Mouse (Mus musculus): ENCODE measurements at regions not wholly inside any gene's neighbourhood (a gene's known extent, or its start where the extent isn't known, plus 50 kb on each side); places are given as distances from the start of the nearest gene placed in this dataset.

GRCm38 (mm10) chr8:107715901-107716300, 127.6 kb upstream of the Psmd7 start:
- TF ChIP-seq POLR2A (IDR thresholded peaks at IDR 0.05; ENCODE audit: extremely low read depth, insufficient read depth, low read length) = no peak
- TF ChIP-seq CTCF (IDR thresholded peaks at IDR 0.05; ENCODE audit: extremely low read depth, insufficient read depth, low read length) = no peak
